Mouse (Mus musculus) midbrain, embryonic 15.5 days (tissue): ENCODE results near the gene Rbpms2. TPM values are rescaled to one million over a fixed set of nuclear protein-coding genes. Genes with fewer than 3 reads are reported as not detected.
"Not testable (repeated sequence)": the region's sequence is repeated elsewhere in the genome, so short reads cannot be mapped to it uniquely, and the experiment has no call there.

Source experiments
- ATAC-seq: fragments of 200-750 bp; cut with Nextera tagmentation; replicated peaks from 2 replicates; pipeline ENCODE4 v1.8.0; 2017; ENCODE audit warnings: moderate TSS enrichment
- H3K27ac ChIP-seq: fragments of 300-500 bp; sonication (generic); 2 replicates; pipeline ENCODE4 v1.5.1; 2015; ENCODE audit warnings: mild to moderate bottlenecking, inconsistent platforms
- H3K27me3 ChIP-seq: fragments of 300-500 bp; sonication (generic); replicated peaks from 2 replicates; pipeline ENCODE4 v1.6.1; 2015; ENCODE audit warnings: inconsistent platforms
- H3K36me3 ChIP-seq: fragments of 300-500 bp; sonication (generic); replicated peaks from 2 replicates; pipeline ENCODE4 v1.6.1; 2015; ENCODE audit warnings: inconsistent platforms
- H3K4me1 ChIP-seq: fragments of 300-500 bp; sonication (generic); 2 replicates; pipeline ENCODE4 v1.6.1; 2015; ENCODE audit warnings: inconsistent platforms
- H3K4me2 ChIP-seq: fragments of 300-500 bp; sonication (generic); 2 replicates; pipeline ENCODE4 v1.6.1; 2015; ENCODE audit warnings: inconsistent platforms, mild to moderate bottlenecking, moderate library complexity
- H3K4me3 ChIP-seq: fragments of 300-500 bp; sonication (generic); 2 replicates; pipeline ENCODE4 v1.5.1; 2015; ENCODE audit warnings: mild to moderate bottlenecking, inconsistent platforms
- H3K9ac ChIP-seq: fragments of 300-500 bp; sonication (generic); 2 replicates; pipeline ENCODE4 v1.6.1; 2015; ENCODE audit warnings: mild to moderate bottlenecking, inconsistent platforms
- H3K9me3 ChIP-seq: fragments of 300-500 bp; sonication (generic); 2 replicates; pipeline ENCODE4 v1.6.1; 2016; ENCODE audit warnings: inconsistent platforms
- WGBS: fragments of 180-500 bp; shearing (Covaris S2); methylation state at CpG from one replicate; pipeline ENCODE4 v1.1.7; 2015; ENCODE audit warnings: mixed read lengths; 5-methylcytosine and 5-hydroxymethylcytosine counted together
- polyA plus RNA-seq: library from polyadenylated mRNA; unstranded; fragments of >200 nt; fragmentation: Nextera tagmentation; extraction: Ambion mirVana; gene quantifications from 2 replicates; pipeline ENCODE4 v1.2.1, GENCODE M21; 2015

Gene Rbpms2
- polyA plus RNA-seq, 1 experiment from 2014 or later, result 3.8 TPM

GRCm38 (mm10) chr9:65671431-65671931, 42.0 kb downstream of the Rbpms2 start:
- Histone ChIP-seq H3K4me1 (peaks cover 7% of the 10 kb centered on the region), H3K9ac (no peak overlapping the region), H3K36me3 (no peaks in the 10 kb centered on the region), H3K27ac (no peak overlapping the region), H3K4me3 (no peak overlapping the region), H3K27me3 (no peaks in the 10 kb centered on the region), H3K4me2 (no peak overlapping the region), H3K9me3 (no peaks in the 10 kb centered on the region)
- 61% methylated on average over 9 of the region's 9 CpGs for WGBS
- ATAC-seq, result no peak

DNA sequence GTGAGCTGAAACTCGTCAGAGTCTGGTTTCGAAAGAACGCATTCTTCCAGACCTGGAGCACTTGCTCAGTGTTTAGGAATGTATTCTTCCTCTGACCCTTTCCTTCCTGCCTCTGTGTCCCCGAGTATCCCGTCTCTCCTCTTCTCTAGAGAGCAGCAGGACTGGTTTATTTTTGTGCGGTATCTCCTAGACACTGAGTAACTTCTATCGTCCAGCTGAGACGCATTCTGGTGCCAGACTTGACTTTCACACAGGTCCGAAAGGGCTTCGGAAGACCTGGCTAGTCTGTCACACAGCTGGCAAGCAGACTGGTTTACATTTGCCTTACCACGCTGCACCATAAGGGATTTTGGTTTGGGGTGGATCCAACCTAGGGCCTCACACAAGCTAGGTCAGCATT, 43.5 kb downstream of the Rbpms2 start:
- WGBS, result 81% methylated on average over 11 of the region's 11 CpGs
- Histone ChIP-seq H3K4me2 (no peak overlapping the region), H3K27ac (no peak overlapping the region), H3K4me3 (no peak overlapping the region), H3K4me1 (peaks cover 16% of the 10 kb centered on the region), H3K9ac (no peak overlapping the region), H3K36me3 (no peaks in the 10 kb centered on the region), H3K9me3 (no peaks in the 10 kb centered on the region), H3K27me3 (no peaks in the 10 kb centered on the region)
- no peak for ATAC-seq

DNA sequence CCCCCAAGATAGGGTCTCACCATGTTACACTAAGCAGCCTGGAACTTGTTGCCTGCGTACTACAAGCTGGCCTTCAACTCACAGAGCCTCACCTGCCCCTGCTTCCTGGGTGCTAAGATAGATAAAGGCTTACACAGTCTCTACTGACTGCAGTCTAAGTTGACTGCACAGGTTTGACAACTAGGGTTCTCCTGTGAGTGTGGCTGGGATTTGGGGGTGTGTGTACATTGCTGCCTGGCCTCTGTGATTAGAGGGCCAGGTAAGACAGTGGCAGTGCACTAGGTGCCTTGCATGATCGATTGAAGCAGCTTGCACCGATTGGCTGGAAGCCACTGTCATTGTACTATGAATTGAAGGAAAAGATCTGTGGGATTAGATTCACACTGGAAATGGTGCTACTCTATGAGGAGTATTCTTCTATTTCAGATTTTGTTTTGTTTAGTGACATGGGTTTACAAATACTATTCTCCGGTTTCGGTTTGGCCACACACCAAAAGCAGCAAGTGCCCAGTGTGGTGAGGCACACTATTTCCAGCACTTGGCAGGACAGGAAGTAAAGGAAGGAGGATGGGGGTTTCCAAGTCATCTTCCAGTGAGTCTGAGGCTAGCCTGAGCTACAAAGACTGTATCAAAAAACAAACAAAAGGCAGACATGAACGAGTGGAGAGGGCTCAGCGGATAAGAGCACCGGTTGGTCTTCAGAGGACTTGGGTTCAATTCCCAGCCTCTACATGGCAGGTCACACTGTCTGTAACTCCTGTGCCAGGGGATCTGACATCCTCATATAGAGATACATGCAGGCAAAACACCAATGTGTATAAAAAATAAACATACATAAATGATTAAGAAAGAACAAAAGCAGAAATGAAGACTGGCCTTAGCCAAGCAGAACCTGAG, 46.3 kb downstream of the Rbpms2 start:
- H3K27me3 ChIP-seq, result no peaks in the 10 kb centered on the region
- H3K9me3 ChIP-seq, result no peaks in the 10 kb centered on the region
- peak overlapping the region; percentile 81 for H3K9ac ChIP-seq
- 56% methylated on average over 8 of the region's 8 CpGs for WGBS
- no peaks in the 10 kb centered on the region for H3K36me3 ChIP-seq
- H3K4me2 ChIP-seq, result peak overlapping the region; percentile 84
- H3K27ac ChIP-seq, result peak overlapping the region; percentile 82
- peaks cover 43% of the 10 kb centered on the region for H3K4me1 ChIP-seq
- ATAC-seq, result peak; percentile 75
- H3K4me3 ChIP-seq, result peak overlapping the region; percentile 71

DNA sequence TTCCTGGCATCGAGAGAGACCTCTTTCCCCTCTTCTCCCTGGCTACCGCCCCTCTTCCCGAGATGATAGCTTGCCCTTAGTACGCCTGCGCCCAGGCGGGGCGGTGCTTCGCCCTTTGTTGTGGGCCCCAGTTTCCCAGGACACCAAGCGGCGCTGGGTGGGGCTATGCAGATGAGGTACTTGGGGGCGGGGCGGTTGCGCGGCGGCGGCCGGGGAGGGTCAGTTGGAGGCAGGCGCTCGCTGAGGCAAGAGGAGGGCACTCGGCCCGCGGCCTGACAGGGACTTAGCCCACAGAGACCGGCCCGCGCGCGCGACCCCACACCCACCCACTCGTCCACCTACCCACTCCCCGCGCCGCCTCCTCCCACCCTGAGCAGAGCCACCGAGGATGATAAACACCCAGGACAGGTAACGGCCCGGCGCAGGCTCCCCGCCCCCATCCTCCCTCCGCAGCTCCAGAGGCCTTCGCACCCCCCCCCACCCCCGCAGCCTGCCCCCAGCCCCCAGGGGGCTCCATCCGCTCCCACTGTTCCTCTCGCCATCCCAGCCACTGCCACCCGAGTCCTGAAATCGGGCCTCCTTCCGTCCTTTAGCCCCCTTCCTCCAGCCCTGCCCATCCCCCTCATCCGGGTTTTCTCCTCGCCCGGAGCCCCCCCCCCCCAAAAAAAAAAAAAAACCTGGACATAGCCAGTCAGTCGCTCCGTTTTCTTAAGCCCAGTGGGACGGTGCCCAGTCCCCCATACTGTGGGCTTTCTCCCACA, 47.1 kb downstream of the Rbpms2 start:
- Histone ChIP-seq H3K36me3 (no peaks in the 10 kb centered on the region), H3K27me3 (no peaks in the 10 kb centered on the region), H3K9ac (peak overlapping the region; percentile 81), H3K4me1 (peaks cover 51% of the 10 kb centered on the region), H3K27ac (peak overlapping the region; percentile 82), H3K4me2 (peak overlapping the region; percentile 84), H3K4me3 (peak overlapping the region; percentile 71), H3K9me3 (no peaks in the 10 kb centered on the region)
- WGBS, result under 1% methylated on average over 30 of the region's 51 CpGs
- ATAC-seq, result peak; percentile 98

DNA sequence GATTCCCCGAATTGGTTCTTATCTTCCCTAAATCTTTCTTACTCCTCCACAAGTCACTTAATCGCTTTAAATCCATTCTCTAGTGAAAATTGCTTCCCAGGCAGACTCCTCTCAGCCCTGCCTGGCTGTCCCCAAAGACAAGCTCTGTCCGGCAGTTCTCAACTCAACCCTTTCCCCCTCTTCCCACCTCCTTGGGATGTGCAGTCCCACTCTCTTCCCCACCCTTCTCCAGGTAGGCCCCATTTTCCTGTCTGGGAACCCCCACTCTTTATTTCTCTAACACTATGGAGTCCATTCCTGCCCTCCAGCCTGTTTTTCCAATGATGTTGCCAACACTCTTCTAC, 47.6 kb downstream of the Rbpms2 start:
- WGBS, result 0% methylated on average over 3 of the region's 3 CpGs
- no peak for ATAC-seq

GRCm38 (mm10) chr9:65679181-65679761, 49.8 kb downstream of the Rbpms2 start:
- Histone ChIP-seq H3K9ac (no peak overlapping the region), H3K4me3 (peak overlapping the region; percentile 22), H3K4me2 (peak overlapping the region; percentile 84), H3K27ac (peak overlapping the region; percentile 55), H3K27me3 (no peaks in the 10 kb centered on the region), H3K36me3 (no peaks in the 10 kb centered on the region), H3K9me3 (no peaks in the 10 kb centered on the region), H3K4me1 (peaks cover 71% of the 10 kb centered on the region)
- ATAC-seq, result no peak
- WGBS, result 24% methylated on average over 5 of the region's 5 CpGs

More for the DNA sequence above, 47.6 kb downstream of the Rbpms2 start:
- peak overlapping the region; percentile 71 for H3K4me3 ChIP-seq
- no peaks in the 10 kb centered on the region for H3K36me3 ChIP-seq
- no peaks in the 10 kb centered on the region for H3K27me3 ChIP-seq
- H3K9me3 ChIP-seq, result no peaks in the 10 kb centered on the region
- peaks cover 55% of the 10 kb centered on the region for H3K4me1 ChIP-seq
- peak overlapping the region; percentile 81 for H3K9ac ChIP-seq
- H3K27ac ChIP-seq, result peak overlapping the region; percentile 82
- H3K4me2 ChIP-seq, result peak overlapping the region; percentile 84

DNA sequence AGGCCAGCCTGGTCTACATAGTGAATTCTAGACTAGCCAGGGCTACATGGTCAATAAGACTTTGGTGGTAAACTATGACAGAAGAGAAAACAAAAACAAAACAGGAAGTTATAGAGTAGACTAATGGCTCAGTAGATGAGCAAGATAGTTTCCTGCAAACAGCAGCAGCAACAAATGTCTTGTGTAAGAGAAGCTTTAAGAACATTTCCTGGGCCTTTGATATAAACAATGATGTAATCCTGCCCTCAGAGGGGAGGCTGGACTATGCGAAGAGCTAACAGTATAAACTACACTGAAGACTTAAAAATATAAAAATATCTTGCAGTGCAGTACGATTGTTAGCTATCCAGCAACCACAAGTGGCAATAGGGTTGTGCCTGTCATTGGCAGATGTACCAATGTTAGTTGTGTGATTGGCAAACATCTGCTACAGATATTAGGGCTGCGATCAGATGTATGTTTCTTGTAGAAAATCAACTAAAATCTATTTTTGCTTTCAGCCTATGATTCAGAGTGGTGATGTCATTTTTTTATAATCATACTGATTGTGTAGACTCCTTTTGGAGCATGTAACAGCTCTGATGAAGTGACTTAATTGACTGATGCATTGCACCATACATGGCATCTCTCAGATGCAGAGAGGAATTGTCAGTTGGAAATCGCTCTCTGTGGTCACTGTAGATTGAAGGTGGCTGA, 51.6 kb downstream of the Rbpms2 start:
- Histone ChIP-seq H3K9me3 (no peaks in the 10 kb centered on the region), H3K27ac (no peak overlapping the region), H3K27me3 (no peaks in the 10 kb centered on the region), H3K4me1 (peaks cover 64% of the 10 kb centered on the region), H3K36me3 (0 out of 2 replicates have a peak, but pooled peaks cover under 1% of the 10 kb centered on the region), H3K4me3 (no peak overlapping the region), H3K9ac (no peak overlapping the region), H3K4me2 (no peak overlapping the region)
- no peak for ATAC-seq
- 89% methylated on average over 4 of the region's 4 CpGs for WGBS

- Histone ChIP-seq H3K36me3 (peaks cover 6% of the 10 kb centered on the region; the same call in 1 of the 2 replicates), H3K4me2 (no peak overlapping the region), H3K9me3 (no peaks in the 10 kb centered on the region), H3K27me3 (no peaks in the 10 kb centered on the region), H3K9ac (no peak overlapping the region), H3K27ac (no peak overlapping the region), H3K4me3 (no peak overlapping the region), H3K4me1 (peaks cover 64% of the 10 kb centered on the region)
- no peak for ATAC-seq
- 79% methylated on average over 2 of the region's 2 CpGs for WGBS
Measured at GRCm38 (mm10) chr9:65681634-65681940, 52.1 kb downstream of the Rbpms2 start.

DNA sequence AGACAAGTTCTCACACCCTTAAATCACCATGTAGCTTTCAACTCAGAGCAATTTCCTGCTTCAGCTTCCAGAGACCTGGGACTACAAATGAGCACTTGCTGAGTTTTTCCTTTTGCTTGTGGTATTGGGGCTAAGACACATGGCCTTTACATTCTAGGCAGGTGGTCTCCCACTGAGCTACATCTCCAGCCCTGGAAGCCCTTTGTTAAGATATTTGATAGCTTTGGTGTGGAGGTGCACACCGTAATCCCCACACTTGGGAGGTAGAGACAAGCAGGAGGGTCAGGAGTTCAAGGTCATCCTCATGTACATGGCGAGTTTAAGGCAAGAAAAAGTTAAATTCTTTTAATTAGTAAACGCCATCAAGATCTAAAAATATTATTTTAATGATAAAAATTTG, 52.7 kb downstream of the Rbpms2 start:
- H3K27ac ChIP-seq, result no peak overlapping the region
- H3K27me3 ChIP-seq, result no peaks in the 10 kb centered on the region
- peaks cover 6% of the 10 kb centered on the region; the same call in 1 of the 2 replicates for H3K36me3 ChIP-seq
- no peak for ATAC-seq
- H3K4me3 ChIP-seq, result no peak overlapping the region
- H3K9me3 ChIP-seq, result no peaks in the 10 kb centered on the region
- no peak overlapping the region for H3K4me2 ChIP-seq
- H3K4me1 ChIP-seq, result peaks cover 63% of the 10 kb centered on the region
- no peak overlapping the region for H3K9ac ChIP-seq
- 83% methylated on average over 3 of the region's 3 CpGs for WGBS

GRCm38 (mm10) chr9:65682994-65683393, 53.5 kb downstream of the Rbpms2 start:
- no peaks in the 10 kb centered on the region for H3K27me3 ChIP-seq
- H3K36me3 ChIP-seq, result peaks cover 11% of the 10 kb centered on the region
- H3K9me3 ChIP-seq, result no peaks in the 10 kb centered on the region
- no peak overlapping the region for H3K9ac ChIP-seq
- 69% methylated on average over 1 of the region's 1 CpGs for WGBS
- H3K4me3 ChIP-seq, result no peak overlapping the region
- peaks cover 55% of the 10 kb centered on the region for H3K4me1 ChIP-seq
- H3K27ac ChIP-seq, result no peak overlapping the region
- ATAC-seq, result no peak
- H3K4me2 ChIP-seq, result no peak overlapping the region

GRCm38 (mm10) chr9:65684704-65685103, 55.3 kb downstream of the Rbpms2 start:
- Histone ChIP-seq H3K9ac (no peak overlapping the region), H3K4me2 (no peak overlapping the region), H3K36me3 (peaks cover 17% of the 10 kb centered on the region), H3K4me1 (peaks cover 37% of the 10 kb centered on the region), H3K9me3 (no peaks in the 10 kb centered on the region), H3K27ac (no peak overlapping the region), H3K4me3 (no peak overlapping the region), H3K27me3 (no peaks in the 10 kb centered on the region)
- no peak for ATAC-seq
- 80% methylated on average over 2 of the region's 2 CpGs for whole genome bisulfite sequencing

- Histone ChIP-seq H3K36me3 (peaks cover 28% of the 10 kb centered on the region), H3K4me1 (peaks cover 19% of the 10 kb centered on the region)
- not testable (repeated sequence) for H3K9ac ChIP-seq, H3K27me3 ChIP-seq, H3K9me3 ChIP-seq, H3K4me2 ChIP-seq, ATAC-seq, H3K27ac ChIP-seq, H3K4me3 ChIP-seq
- WGBS, result 54% methylated on average over 2 of the region's 2 CpGs
Measured at GRCm38 (mm10) chr9:65689869-65690268, 60.4 kb downstream of the Rbpms2 start.
